Mouse (Mus musculus): ENCODE measurements around the gene Ccdc144b. TPM values are rescaled to one million over a fixed set of nuclear protein-coding genes. Genes with fewer than 3 reads are reported as not detected.

The Ccdc144b gene
- polyA plus RNA-seq, 1 experiment from 2014 or later = 0.26 TPM

GRCm38 (mm10) chr3:35994552-35995531, 58.5 kb downstream of the Ccdc144b start:
- Histone ChIP-seq H3K9ac (ENCODE audit: low read length) (no peak overlapping the region), H3K27ac (replicated peaks in 1 of 2; ENCODE audit: control insufficient read depth in 1 of 2, insufficient read depth in 1 of 2, low read depth in 2 of 2, low read length in 2 of 2) (peak overlapping the region; percentile 56 to 59), H3K27me3 (ENCODE audit: control insufficient read depth, insufficient read depth, low read length) (no peaks in the 10 kb centered on the region), H3K36me3 (ENCODE audit: control insufficient read depth, insufficient read depth, low read length) (peaks cover 34% of the 10 kb centered on the region), H3K4me1 (ENCODE audit: control insufficient read depth in 2 of 2, insufficient read depth in 2 of 2, low read length in 2 of 2) (peaks cover 13 to 16% of the 10 kb centered on the region in 2 experiments; a peak in 3 of 4 replicates), H3K9me3 (ENCODE audit: control insufficient read depth, low read length) (no peaks in the 10 kb centered on the region), H3K4me3 (ENCODE audit: control insufficient read depth in 1 of 2, insufficient read depth in 1 of 2, low read depth in 1 of 2, low read length in 2 of 2) (no peak overlapping the region), H3K4me2 (ENCODE audit: low read length) (0 out of 2 replicates have a peak overlapping the region, but pooled peaks have one; percentile 1)
- 44% methylated on average over 11 of the region's 11 CpGs for WGBS
- ATAC-seq (ENCODE audit: insufficient number of reproducible peaks, insufficient read depth, low FRiP score, low read depth) = peak; percentile 54; the same call in 1 of the 2 replicates

GRCm38 (mm10) chr3:35990715-35991114, 62.6 kb downstream of the Ccdc144b start:
- H3K4me3 ChIP-seq (ENCODE audit: control insufficient read depth in 1 of 2, insufficient read depth in 1 of 2, low read depth in 1 of 2, low read length in 2 of 2) = no peak overlapping the region
- ATAC-seq (ENCODE audit: insufficient number of reproducible peaks, insufficient read depth, low FRiP score, low read depth) = no peak
- no peaks in the 10 kb centered on the region for H3K27me3 ChIP-seq (ENCODE audit: control insufficient read depth, insufficient read depth, low read length)
- H3K9ac ChIP-seq (ENCODE audit: low read length) = no peak overlapping the region
- WGBS = 84% methylated on average over 7 of the region's 7 CpGs
- H3K36me3 ChIP-seq (ENCODE audit: control insufficient read depth, insufficient read depth, low read length) = peaks cover 64% of the 10 kb centered on the region
- no peak overlapping the region for H3K27ac ChIP-seq (replicated peaks in 1 of 2; ENCODE audit: control insufficient read depth in 1 of 2, insufficient read depth in 1 of 2, low read depth in 2 of 2, low read length in 2 of 2)
- no peak overlapping the region for H3K4me2 ChIP-seq (ENCODE audit: low read length)
- no peaks in the 10 kb centered on the region for H3K9me3 ChIP-seq (ENCODE audit: control insufficient read depth, low read length)
- peaks cover 13 to 22% of the 10 kb centered on the region in 2 experiments; a peak in 3 of 4 replicates for H3K4me1 ChIP-seq (ENCODE audit: control insufficient read depth in 2 of 2, insufficient read depth in 2 of 2, low read length in 2 of 2)

- 92% methylated on average over 6 of the region's 6 CpGs for WGBS
- Histone ChIP-seq H3K9ac (ENCODE audit: low read length) (no peak overlapping the region), H3K27ac (replicated peaks in 1 of 2; ENCODE audit: control insufficient read depth in 1 of 2, insufficient read depth in 1 of 2, low read depth in 2 of 2, low read length in 2 of 2) (no peak overlapping the region), H3K4me1 (ENCODE audit: control insufficient read depth in 2 of 2, insufficient read depth in 2 of 2, low read length in 2 of 2) (peaks cover 3 to 8% of the 10 kb centered on the region in 2 experiments; a peak in 2 of 4 replicates), H3K4me2 (ENCODE audit: low read length) (no peak overlapping the region), H3K36me3 (ENCODE audit: control insufficient read depth, insufficient read depth, low read length) (peaks cover 70% of the 10 kb centered on the region), H3K9me3 (ENCODE audit: control insufficient read depth, low read length) (no peaks in the 10 kb centered on the region), H3K4me3 (ENCODE audit: control insufficient read depth in 1 of 2, insufficient read depth in 1 of 2, low read depth in 1 of 2, low read length in 2 of 2) (no peak overlapping the region), H3K27me3 (ENCODE audit: control insufficient read depth, insufficient read depth, low read length) (no peaks in the 10 kb centered on the region)
- no peak for ATAC-seq (ENCODE audit: insufficient number of reproducible peaks, insufficient read depth, low FRiP score, low read depth)
Measured at GRCm38 (mm10) chr3:35988031-35988430, 65.3 kb downstream of the Ccdc144b start.

GRCm38 (mm10) chr3:35986266-35986665, 67.1 kb downstream of the Ccdc144b start:
- Histone ChIP-seq H3K9ac (ENCODE audit: low read length) (no peak overlapping the region), H3K27ac (replicated peaks in 1 of 2; ENCODE audit: control insufficient read depth in 1 of 2, insufficient read depth in 1 of 2, low read depth in 2 of 2, low read length in 2 of 2) (0 out of 4 replicates have a peak overlapping the region, but pooled peaks of 1 of the 2 experiments have one; percentile 33), H3K9me3 (ENCODE audit: control insufficient read depth, low read length) (no peaks in the 10 kb centered on the region), H3K4me3 (ENCODE audit: control insufficient read depth in 1 of 2, insufficient read depth in 1 of 2, low read depth in 1 of 2, low read length in 2 of 2) (no peak overlapping the region), H3K4me1 (ENCODE audit: control insufficient read depth in 2 of 2, insufficient read depth in 2 of 2, low read length in 2 of 2) (peaks cover 3 to 8% of the 10 kb centered on the region in 2 experiments; a peak in 2 of 4 replicates), H3K36me3 (ENCODE audit: control insufficient read depth, insufficient read depth, low read length) (peaks cover 82% of the 10 kb centered on the region), H3K27me3 (ENCODE audit: control insufficient read depth, insufficient read depth, low read length) (no peaks in the 10 kb centered on the region), H3K4me2 (ENCODE audit: low read length) (no peak overlapping the region)
- 52% methylated on average over 6 of the region's 6 CpGs for WGBS
- no peak for ATAC-seq (ENCODE audit: insufficient number of reproducible peaks, insufficient read depth, low FRiP score, low read depth)

GRCm38 (mm10) chr3:35973551-35973950, 79.8 kb downstream of the Ccdc144b start:
- WGBS = 68% methylated on average over 7 of the region's 7 CpGs
- H3K4me1 ChIP-seq (ENCODE audit: control insufficient read depth in 2 of 2, insufficient read depth in 2 of 2, low read length in 2 of 2) = 0 out of 4 replicates have a peak, but pooled peaks cover 0 to 3% of the 10 kb centered on the region in 2 experiments
- peaks cover 79% of the 10 kb centered on the region for H3K36me3 ChIP-seq (ENCODE audit: control insufficient read depth, insufficient read depth, low read length)
- H3K9me3 ChIP-seq (ENCODE audit: control insufficient read depth, low read length) = no peaks in the 10 kb centered on the region
- ATAC-seq (ENCODE audit: insufficient number of reproducible peaks, insufficient read depth, low FRiP score, low read depth) = no peak
- H3K27ac ChIP-seq (replicated peaks in 1 of 2; ENCODE audit: control insufficient read depth in 1 of 2, insufficient read depth in 1 of 2, low read depth in 2 of 2, low read length in 2 of 2) = no peak overlapping the region
- no peak overlapping the region for H3K9ac ChIP-seq (ENCODE audit: low read length)
- no peaks in the 10 kb centered on the region for H3K27me3 ChIP-seq (ENCODE audit: control insufficient read depth, insufficient read depth, low read length)
- no peak overlapping the region for H3K4me2 ChIP-seq (ENCODE audit: low read length)
- no peak overlapping the region for H3K4me3 ChIP-seq (ENCODE audit: control insufficient read depth in 1 of 2, insufficient read depth in 1 of 2, low read depth in 1 of 2, low read length in 2 of 2)

GRCm38 (mm10) chr3:35972985-35973384, 80.4 kb downstream of the Ccdc144b start:
- H3K9ac ChIP-seq (ENCODE audit: low read length) = no peak overlapping the region
- WGBS = 77% methylated on average over 4 of the region's 4 CpGs
- H3K27me3 ChIP-seq (ENCODE audit: control insufficient read depth, insufficient read depth, low read length) = no peaks in the 10 kb centered on the region
- H3K4me1 ChIP-seq (ENCODE audit: control insufficient read depth in 2 of 2, insufficient read depth in 2 of 2, low read length in 2 of 2) = 0 out of 4 replicates have a peak, but pooled peaks cover 0 to 3% of the 10 kb centered on the region in 2 experiments
- H3K9me3 ChIP-seq (ENCODE audit: control insufficient read depth, low read length) = no peaks in the 10 kb centered on the region
- H3K36me3 ChIP-seq (ENCODE audit: control insufficient read depth, insufficient read depth, low read length) = peaks cover 83% of the 10 kb centered on the region
- no peak overlapping the region for H3K27ac ChIP-seq (replicated peaks in 1 of 2; ENCODE audit: control insufficient read depth in 1 of 2, insufficient read depth in 1 of 2, low read depth in 2 of 2, low read length in 2 of 2)
- H3K4me2 ChIP-seq (ENCODE audit: low read length) = no peak overlapping the region
- H3K4me3 ChIP-seq (ENCODE audit: control insufficient read depth in 1 of 2, insufficient read depth in 1 of 2, low read depth in 1 of 2, low read length in 2 of 2) = no peak overlapping the region
- no peak for ATAC-seq (ENCODE audit: insufficient number of reproducible peaks, insufficient read depth, low FRiP score, low read depth)

GRCm38 (mm10) chr3:35971149-35971548, 82.2 kb downstream of the Ccdc144b start:
- Histone ChIP-seq H3K4me2 (ENCODE audit: low read length) (no peak overlapping the region), H3K36me3 (ENCODE audit: control insufficient read depth, insufficient read depth, low read length) (peaks cover 84% of the 10 kb centered on the region), H3K4me1 (ENCODE audit: control insufficient read depth in 2 of 2, insufficient read depth in 2 of 2, low read length in 2 of 2) (0 out of 4 replicates have a peak, but pooled peaks cover 0 to 3% of the 10 kb centered on the region in 2 experiments), H3K4me3 (ENCODE audit: control insufficient read depth in 1 of 2, insufficient read depth in 1 of 2, low read depth in 1 of 2, low read length in 2 of 2) (no peak overlapping the region), H3K9me3 (ENCODE audit: control insufficient read depth, low read length) (no peaks in the 10 kb centered on the region), H3K9ac (ENCODE audit: low read length) (no peak overlapping the region), H3K27me3 (ENCODE audit: control insufficient read depth, insufficient read depth, low read length) (no peaks in the 10 kb centered on the region), H3K27ac (replicated peaks in 1 of 2; ENCODE audit: control insufficient read depth in 1 of 2, insufficient read depth in 1 of 2, low read depth in 2 of 2, low read length in 2 of 2) (no peak overlapping the region)
- ATAC-seq (ENCODE audit: insufficient number of reproducible peaks, insufficient read depth, low FRiP score, low read depth) = no peak
- 91% methylated on average over 12 of the region's 12 CpGs for WGBS

Measured in heart, embryonic 14.5 days (tissue).